Mouse (Mus musculus) midbrain, embryonic 15.5 days (tissue): ENCODE measurements around the gene Ncapd3. TPM values are rescaled to one million over a fixed set of nuclear protein-coding genes. Genes with fewer than 3 reads are reported as not detected.
A peak's percentile ranks its signal among the peaks of the same experiment; 100 is the strongest.

ENCODE experiments used
- ATAC-seq: fragments of 200-750 bp; cut with Nextera tagmentation; replicated peaks from 2 replicates; pipeline ENCODE4 v1.8.0; 2017; ENCODE audit warnings: moderate TSS enrichment
- H3K27ac ChIP-seq: fragments of 300-500 bp; sonication (generic); 2 replicates; pipeline ENCODE4 v1.5.1; 2015; ENCODE audit warnings: mild to moderate bottlenecking, inconsistent platforms
- H3K27me3 ChIP-seq: fragments of 300-500 bp; sonication (generic); replicated peaks from 2 replicates; pipeline ENCODE4 v1.6.1; 2015; ENCODE audit warnings: inconsistent platforms
- H3K36me3 ChIP-seq: fragments of 300-500 bp; sonication (generic); replicated peaks from 2 replicates; pipeline ENCODE4 v1.6.1; 2015; ENCODE audit warnings: inconsistent platforms
- H3K4me1 ChIP-seq: fragments of 300-500 bp; sonication (generic); 2 replicates; pipeline ENCODE4 v1.6.1; 2015; ENCODE audit warnings: inconsistent platforms
- H3K4me2 ChIP-seq: fragments of 300-500 bp; sonication (generic); 2 replicates; pipeline ENCODE4 v1.6.1; 2015; ENCODE audit warnings: inconsistent platforms, mild to moderate bottlenecking, moderate library complexity
- H3K4me3 ChIP-seq: fragments of 300-500 bp; sonication (generic); 2 replicates; pipeline ENCODE4 v1.5.1; 2015; ENCODE audit warnings: mild to moderate bottlenecking, inconsistent platforms
- H3K9ac ChIP-seq: fragments of 300-500 bp; sonication (generic); 2 replicates; pipeline ENCODE4 v1.6.1; 2015; ENCODE audit warnings: mild to moderate bottlenecking, inconsistent platforms
- H3K9me3 ChIP-seq: fragments of 300-500 bp; sonication (generic); 2 replicates; pipeline ENCODE4 v1.6.1; 2016; ENCODE audit warnings: inconsistent platforms
- WGBS: fragments of 180-500 bp; shearing (Covaris S2); methylation state at CpG from one replicate; pipeline ENCODE4 v1.1.7; 2015; ENCODE audit warnings: mixed read lengths; 5-methylcytosine and 5-hydroxymethylcytosine counted together
- polyA plus RNA-seq: library from polyadenylated mRNA; unstranded; fragments of >200 nt; fragmentation: Nextera tagmentation; extraction: Ambion mirVana; gene quantifications from 2 replicates; pipeline ENCODE4 v1.2.1, GENCODE M21; 2015

The Ncapd3 gene
- 15.1 and 16.5 TPM in 2 replicates for polyA plus RNA-seq

GRCm38 (mm10) chr9:27029828-27030762 lies at the start of gene Ncapd3, which contains the start of gene Vps26b:
Gene Ncapd3 (plus strand): TSS chr9:27030175.
Gene Vps26b (minus strand): TSS chr9:27030065.
- peak within 1 kb of the TSS; percentile 97 for H3K4me3 ChIP-seq
- under 1% methylated on average over 75 of the region's 80 CpGs for WGBS
- H3K27ac ChIP-seq, result peak within 1 kb of the TSS; percentile 94
- H3K4me2 ChIP-seq, result peak within 1 kb of the TSS; percentile 72
- no peaks in the 10 kb centered on the region for H3K9me3 ChIP-seq
- H3K9ac ChIP-seq, result peak within 1 kb of the TSS; percentile 98
- H3K27me3 ChIP-seq, result no peaks in the 10 kb centered on the region
- H3K4me1 ChIP-seq, result peaks cover 52% of the 10 kb centered on the region
- peak; percentile 95 for ATAC-seq
- no peaks in the 10 kb centered on the region for H3K36me3 ChIP-seq

- H3K4me1 ChIP-seq, result no peaks in the 10 kb centered on the region
- no peaks in the 10 kb centered on the region for H3K27me3 ChIP-seq
- no peak overlapping the region for H3K4me2 ChIP-seq
- no peaks in the 10 kb centered on the region for H3K9me3 ChIP-seq
- no peak overlapping the region for H3K27ac ChIP-seq
- no peak overlapping the region for H3K9ac ChIP-seq
- no peak overlapping the region for H3K4me3 ChIP-seq
- no peak for ATAC-seq
- H3K36me3 ChIP-seq, result peaks cover 37% of the 10 kb centered on the region
- WGBS, result 96% methylated on average over 2 of the region's 2 CpGs
These were observed 44.8 kb upstream of the Ncapd3 start for GRCm38 (mm10) chr9:26985090-26985613.

DNA sequence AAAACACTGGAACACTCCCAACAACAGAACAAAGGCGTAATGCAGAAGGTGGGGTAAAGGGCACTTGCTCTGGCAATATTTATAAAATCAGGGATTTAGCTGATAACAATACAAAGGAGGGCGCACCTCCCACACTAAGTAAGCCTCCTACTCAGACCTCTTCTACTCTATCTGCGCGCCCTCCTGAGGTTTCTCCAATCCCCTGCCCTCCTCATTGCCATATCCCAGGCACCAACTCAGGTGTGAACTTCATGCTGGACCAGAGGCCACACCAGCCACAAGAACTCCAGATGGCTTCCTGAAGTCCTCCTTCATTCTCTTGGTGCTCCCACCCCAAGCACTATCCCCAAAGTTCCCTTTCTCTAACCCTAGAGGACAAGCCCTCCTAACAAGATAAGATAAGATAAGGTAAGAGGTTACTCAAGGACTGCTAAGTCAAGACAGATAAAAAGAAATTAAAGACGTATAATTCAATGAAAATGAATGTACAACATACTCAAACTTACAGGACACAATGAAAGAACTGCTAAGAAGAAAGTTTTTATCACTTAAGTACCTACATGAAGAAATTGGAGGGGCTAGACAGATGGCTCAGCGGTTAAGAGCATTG lies 44.2 kb upstream of the Ncapd3 start:
- no peak overlapping the region for H3K9ac ChIP-seq
- no peak overlapping the region for H3K27ac ChIP-seq
- WGBS, result 98% methylated on average over 6 of the region's 6 CpGs
- no peaks in the 10 kb centered on the region for H3K27me3 ChIP-seq
- H3K4me2 ChIP-seq, result no peak overlapping the region
- peaks cover 41% of the 10 kb centered on the region for H3K36me3 ChIP-seq
- no peak for ATAC-seq
- H3K4me1 ChIP-seq, result no peaks in the 10 kb centered on the region
- H3K4me3 ChIP-seq, result no peak overlapping the region
- no peaks in the 10 kb centered on the region for H3K9me3 ChIP-seq

GRCm38 (mm10) chr9:26990181-26990580 lies 39.8 kb upstream of the Ncapd3 start:
- peaks cover 38% of the 10 kb centered on the region for H3K36me3 ChIP-seq
- H3K9me3 ChIP-seq, result no peaks in the 10 kb centered on the region
- H3K9ac ChIP-seq, result no peak overlapping the region
- H3K27me3 ChIP-seq, result no peaks in the 10 kb centered on the region
- H3K4me3 ChIP-seq, result no peak overlapping the region
- no peaks in the 10 kb centered on the region for H3K4me1 ChIP-seq
- no peak for ATAC-seq
- H3K27ac ChIP-seq, result no peak overlapping the region
- 98% methylated on average over 4 of the region's 4 CpGs for WGBS
- H3K4me2 ChIP-seq, result no peak overlapping the region

DNA sequence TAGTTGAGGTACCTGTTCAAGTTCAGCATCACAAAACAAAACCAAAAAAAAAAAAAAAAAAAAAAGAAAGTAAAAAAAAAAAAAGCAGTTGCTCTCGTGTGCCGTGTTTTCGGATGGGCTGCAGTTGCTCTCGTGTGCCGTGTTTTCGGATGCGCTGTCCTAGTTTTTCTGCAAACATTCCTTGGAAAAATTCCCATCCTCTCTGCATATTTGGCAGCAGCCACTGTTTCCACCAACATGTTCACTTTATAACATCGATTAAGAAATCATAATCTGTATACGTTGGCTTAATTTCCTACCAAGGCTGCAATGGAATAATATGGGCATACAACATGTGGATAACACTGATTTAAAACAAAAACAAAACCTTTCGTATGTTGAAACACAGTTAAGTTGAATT lies 36.9 kb upstream of the Ncapd3 start:
- no peak overlapping the region for H3K9ac ChIP-seq
- peaks cover 2% of the 10 kb centered on the region; the same call in 1 of the 2 replicates for H3K4me1 ChIP-seq
- no peak overlapping the region for H3K27ac ChIP-seq
- H3K36me3 ChIP-seq, result peaks cover 27% of the 10 kb centered on the region
- no peak for ATAC-seq
- H3K27me3 ChIP-seq, result no peaks in the 10 kb centered on the region
- no peaks in the 10 kb centered on the region for H3K9me3 ChIP-seq
- no peak overlapping the region for H3K4me3 ChIP-seq
- H3K4me2 ChIP-seq, result no peak overlapping the region
- 93% methylated on average over 10 of the region's 10 CpGs for WGBS

- peaks cover 23% of the 10 kb centered on the region for H3K36me3 ChIP-seq
- no peak for ATAC-seq
- no peaks in the 10 kb centered on the region for H3K27me3 ChIP-seq
- no peak overlapping the region for H3K4me2 ChIP-seq
- no peak overlapping the region for H3K9ac ChIP-seq
- WGBS, result 79% methylated on average over 3 of the region's 3 CpGs
- peaks cover 8% of the 10 kb centered on the region for H3K4me1 ChIP-seq
- H3K9me3 ChIP-seq, result no peaks in the 10 kb centered on the region
- H3K4me3 ChIP-seq, result no peak overlapping the region
- no peak overlapping the region for H3K27ac ChIP-seq
These were observed 36.1 kb upstream of the Ncapd3 start for GRCm38 (mm10) chr9:26993900-26994299.

DNA sequence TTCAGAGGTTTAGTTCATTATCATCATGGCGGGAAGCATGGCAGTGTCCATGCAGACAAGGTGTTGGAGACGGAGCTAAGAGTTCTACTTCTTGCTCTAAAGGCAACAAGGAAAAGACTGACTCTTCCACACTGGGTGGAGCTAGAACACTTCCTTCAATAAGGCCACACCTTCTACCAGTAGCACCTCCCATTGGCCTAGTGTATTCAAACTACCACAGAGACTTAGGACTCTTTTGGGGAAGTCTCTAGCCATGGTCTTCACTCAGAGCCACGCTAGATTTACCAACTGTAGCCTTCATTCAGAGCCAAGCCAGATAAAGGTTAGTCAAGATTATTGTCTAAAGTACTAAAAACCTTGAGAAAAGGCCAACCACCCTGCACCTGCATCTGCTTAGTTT lies 32.9 kb upstream of the Ncapd3 start:
- H3K36me3 ChIP-seq, result no peaks in the 10 kb centered on the region
- 95% methylated on average over 3 of the region's 3 CpGs for WGBS
- peaks cover 28% of the 10 kb centered on the region for H3K4me1 ChIP-seq
- H3K4me3 ChIP-seq, result no peak overlapping the region
- H3K27ac ChIP-seq, result no peak overlapping the region
- no peak overlapping the region for H3K4me2 ChIP-seq
- ATAC-seq, result no peak
- no peaks in the 10 kb centered on the region for H3K9me3 ChIP-seq
- no peak overlapping the region for H3K9ac ChIP-seq
- no peaks in the 10 kb centered on the region for H3K27me3 ChIP-seq

DNA sequence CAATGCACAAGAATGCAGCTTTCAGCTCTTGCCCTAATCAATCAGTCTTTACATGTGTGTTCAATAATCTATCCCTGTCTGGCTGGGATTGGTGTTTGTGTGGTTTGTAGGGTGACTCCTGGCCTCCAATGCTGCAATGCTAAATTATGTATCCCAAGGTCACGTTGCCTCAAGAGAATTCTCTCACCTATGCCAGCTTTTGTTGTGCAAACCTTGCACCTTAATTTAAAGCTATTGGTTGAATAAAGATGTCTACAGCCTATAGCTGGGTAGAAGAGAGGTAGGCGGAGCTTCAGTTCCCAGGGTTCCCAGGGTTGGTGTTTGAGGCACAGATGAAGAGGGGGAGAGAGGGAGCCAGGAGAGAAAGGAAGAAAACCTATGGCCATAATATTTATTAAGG lies 32.5 kb upstream of the Ncapd3 start:
- Histone ChIP-seq H3K4me1 (peaks cover 28% of the 10 kb centered on the region), H3K36me3 (no peaks in the 10 kb centered on the region), H3K9ac (no peak overlapping the region), H3K4me2 (no peak overlapping the region), H3K9me3 (no peaks in the 10 kb centered on the region), H3K27ac (no peak overlapping the region), H3K27me3 (no peaks in the 10 kb centered on the region), H3K4me3 (no peak overlapping the region)
- 97% methylated on average over 2 of the region's 2 CpGs for WGBS
- no peak for ATAC-seq

DNA sequence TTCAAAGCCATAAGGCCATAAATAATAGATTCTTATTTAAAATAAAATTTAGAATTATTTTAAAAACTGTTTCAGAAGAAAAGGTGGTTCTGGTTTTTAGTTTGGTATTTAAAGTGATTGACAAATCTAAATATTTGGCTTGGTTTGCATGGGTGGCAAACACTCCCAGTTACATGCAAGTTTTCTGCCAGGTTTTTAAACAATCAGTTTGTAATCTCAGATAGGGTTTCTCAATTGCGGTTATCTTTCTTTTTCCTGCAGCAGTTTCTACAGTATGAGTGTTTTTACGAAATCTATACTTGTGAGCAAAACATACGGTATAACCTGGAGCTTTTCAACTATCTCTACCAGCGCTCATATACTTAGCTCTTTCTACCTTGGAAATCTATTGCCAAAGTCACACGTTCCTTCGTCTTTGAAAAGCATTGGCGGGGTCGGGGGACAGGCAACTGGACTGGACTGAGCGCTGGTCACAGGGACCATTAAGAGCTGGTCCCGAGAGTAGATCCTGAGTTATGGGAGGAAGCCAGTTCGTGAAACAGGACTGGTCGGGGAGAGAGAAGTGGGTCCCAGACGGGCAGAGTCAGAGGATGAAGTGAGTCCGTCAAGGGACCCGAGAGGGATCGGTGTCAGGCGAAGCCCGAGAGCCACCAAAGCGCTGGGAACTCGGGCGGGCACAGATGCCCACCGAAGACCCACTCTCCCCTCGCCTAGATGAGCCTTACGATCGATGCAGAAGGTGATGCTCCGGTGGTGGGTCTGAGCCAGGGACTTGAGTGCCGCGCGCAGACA lies 31.1 kb upstream of the Ncapd3 start:
- Histone ChIP-seq H3K4me2 (peak overlapping the region; percentile 86), H3K4me1 (peaks cover 28% of the 10 kb centered on the region), H3K27ac (peak overlapping the region; percentile 78), H3K9me3 (no peaks in the 10 kb centered on the region), H3K9ac (peak overlapping the region; percentile 67), H3K4me3 (peak overlapping the region; percentile 86), H3K36me3 (peaks cover 5% of the 10 kb centered on the region), H3K27me3 (no peaks in the 10 kb centered on the region)
- peak; percentile 74; the same call in 1 of the 2 replicates for ATAC-seq
- WGBS, result 3% methylated on average over 29 of the region's 29 CpGs

DNA sequence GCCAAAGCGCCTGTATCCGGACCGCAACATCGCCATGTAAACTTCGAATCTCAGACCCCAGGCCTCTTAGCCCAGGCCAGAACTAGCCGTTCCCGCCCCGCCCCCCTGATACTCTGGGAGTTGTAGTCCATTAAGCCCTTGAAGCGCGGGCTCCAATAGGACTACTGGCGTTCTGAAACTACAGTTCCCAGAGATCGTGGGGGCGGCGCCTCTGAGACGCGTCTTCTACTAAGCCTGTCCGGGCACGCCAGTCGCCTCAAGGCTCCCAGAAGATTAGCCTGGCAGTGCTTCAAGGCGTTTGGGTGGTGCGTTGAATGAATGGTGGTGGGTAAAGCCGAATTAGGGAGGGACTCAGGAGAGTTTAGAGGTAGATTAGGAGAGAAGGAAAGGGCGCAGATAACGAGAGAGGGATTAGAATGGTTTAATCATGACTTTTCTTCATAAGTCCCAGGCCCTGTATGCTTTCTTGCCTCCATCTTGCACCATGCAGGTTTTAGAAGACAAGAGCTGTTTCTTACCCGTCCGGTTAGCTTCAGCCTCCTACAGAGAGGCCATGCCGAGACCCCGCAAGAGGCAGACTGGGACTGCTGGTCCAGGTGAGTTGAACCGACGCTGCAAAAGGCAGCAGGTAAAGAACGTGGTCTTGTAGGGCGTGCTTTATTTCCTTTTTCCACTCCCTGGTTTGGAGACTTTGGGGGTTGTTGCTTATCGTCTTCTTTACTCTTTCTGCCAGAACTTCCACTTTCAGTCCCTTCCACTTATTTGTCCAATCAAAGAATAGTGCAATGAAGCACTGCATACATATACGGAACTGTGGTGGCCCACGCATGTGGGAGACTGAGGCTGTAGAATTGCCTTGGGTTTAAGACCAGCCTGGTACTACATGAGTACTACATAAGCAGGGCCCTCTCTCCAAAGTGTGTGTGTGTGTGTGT lies 30.2 kb upstream of the Ncapd3 start, which contains the start of the genes Acad8 and Thyn1:
TSS of gene Acad8 (minus strand) at position 106 of the 935 bp plus-strand sequence.
TSS of gene Thyn1 (plus strand) at position 250 of the 935 bp plus-strand sequence.
- no peaks in the 10 kb centered on the region for H3K27me3 ChIP-seq
- H3K9me3 ChIP-seq, result no peaks in the 10 kb centered on the region
- H3K36me3 ChIP-seq, result peaks cover 5% of the 10 kb centered on the region
- under 1% methylated on average over 35 of the region's 35 CpGs for WGBS
- H3K4me2 ChIP-seq, result peak within 1 kb of the TSS; percentile 86
- peak; percentile 99 for ATAC-seq
- peak within 1 kb of the TSS; percentile 78 for H3K27ac ChIP-seq
- peaks cover 28% of the 10 kb centered on the region for H3K4me1 ChIP-seq
- peak within 1 kb of the TSS; percentile 67 for H3K9ac ChIP-seq
- H3K4me3 ChIP-seq, result peak within 1 kb of the TSS; percentile 86

DNA sequence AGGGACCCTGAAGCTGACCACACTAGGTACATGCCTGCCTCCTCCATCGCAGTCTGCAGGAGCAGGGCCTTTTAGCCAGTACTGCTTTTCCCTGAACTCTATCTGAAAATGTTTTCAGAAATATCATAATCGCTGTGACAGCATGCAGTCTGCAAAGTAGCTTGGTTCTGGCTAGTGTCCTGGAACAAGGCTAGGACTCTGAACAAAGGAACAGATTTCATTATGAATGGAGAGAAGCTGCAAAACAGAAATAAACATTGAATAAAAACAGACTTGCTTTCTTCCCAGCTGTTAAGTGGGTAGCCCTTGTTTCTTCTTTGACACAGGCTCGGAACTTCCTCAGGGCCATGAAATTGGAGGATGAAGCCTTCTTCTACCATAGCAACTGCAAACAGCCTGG lies 24.7 kb upstream of the Ncapd3 start:
- H3K27ac ChIP-seq, result no peak overlapping the region
- ATAC-seq, result no peak
- 84% methylated on average over 3 of the region's 3 CpGs for WGBS
- H3K4me1 ChIP-seq, result peaks cover 16% of the 10 kb centered on the region
- peaks cover 32% of the 10 kb centered on the region for H3K36me3 ChIP-seq
- H3K4me3 ChIP-seq, result no peak overlapping the region
- H3K9me3 ChIP-seq, result no peaks in the 10 kb centered on the region
- no peak overlapping the region for H3K4me2 ChIP-seq
- H3K27me3 ChIP-seq, result no peaks in the 10 kb centered on the region
- no peak overlapping the region for H3K9ac ChIP-seq
